Mouse (Mus musculus): ENCODE results near the gene Bcas3.

- no peak for TF ChIP-seq CTCF (IDR thresholded peaks at IDR 0.05)
- TF ChIP-seq EP300 (IDR thresholded peaks at IDR 0.05): no peak
Observed at GRCm38 (mm10) chr11:85485197-85485940, 132.4 kb downstream of the Bcas3 start.
